Mouse (Mus musculus): ENCODE results near the gene Krt12. TPM values are rescaled to one million over a fixed set of nuclear protein-coding genes. Genes with fewer than 3 reads are reported as not detected.

Gene Krt12
- polyA plus RNA-seq, 1 experiment, result 0.06 TPM

DNA sequence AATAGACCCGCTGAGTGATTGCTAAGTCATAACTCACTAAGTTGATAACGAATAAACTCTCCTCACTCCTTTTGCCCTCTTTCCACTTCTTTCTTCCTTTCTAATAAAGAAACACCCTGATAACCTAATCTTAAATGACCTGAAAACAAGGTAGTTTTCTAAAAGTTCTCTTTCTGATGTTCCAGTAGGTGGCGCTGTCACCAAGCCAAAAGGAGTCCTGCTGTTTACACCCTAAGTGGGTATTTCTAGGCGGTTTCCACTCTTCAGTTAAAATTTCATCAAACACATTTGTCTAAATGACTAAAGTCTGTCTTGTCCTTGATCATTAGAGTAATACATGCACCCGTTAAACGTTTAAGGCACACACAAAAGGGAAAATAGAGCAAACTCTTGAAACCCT lies 8.8 kb downstream of the Krt12 start:
- no peak overlapping the region for H3K4me3 ChIP-seq (replicated peaks; ENCODE audit: extremely low read depth, low read depth, low read length)
- TF ChIP-seq POLR2A (IDR thresholded peaks at IDR 0.05; ENCODE audit: borderline replicate concordance, extremely low read depth, low read depth, low read length) (no peak), CTCF (IDR thresholded peaks at IDR 0.05; ENCODE audit: insufficient read depth, low read length) (no peak)
- H3K4me1 ChIP-seq (ENCODE audit: control insufficient read depth, insufficient read depth, low read length), result no peaks in the 10 kb centered on the region
- whole genome bisulfite sequencing, result 17% methylated on average over 6 of the region's 6 CpGs
- DNase-seq, result peak; percentile 10

DNA sequence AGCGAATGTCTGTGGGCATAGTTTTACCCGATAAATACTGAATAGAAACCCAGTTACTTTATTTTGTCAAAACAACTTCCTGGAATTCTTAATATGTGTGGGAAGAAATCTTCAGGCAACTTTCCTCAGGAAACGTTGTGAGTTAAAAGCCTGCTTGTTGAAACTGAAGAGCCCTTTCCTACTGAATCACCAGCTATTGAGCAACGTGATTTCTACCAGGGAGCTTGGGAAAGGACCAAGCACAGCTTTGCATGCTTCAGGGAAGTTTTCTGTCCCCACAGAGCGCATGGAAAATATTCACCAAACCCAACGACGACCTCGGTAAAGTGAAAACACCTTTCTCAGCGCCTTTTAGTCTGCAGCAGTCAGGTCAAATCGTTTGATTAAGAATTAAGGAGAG lies 15.9 kb downstream of the Krt12 start:
- TF ChIP-seq POLR2A (IDR thresholded peaks at IDR 0.05; ENCODE audit: borderline replicate concordance, extremely low read depth, low read depth, low read length) (no peak), CTCF (IDR thresholded peaks at IDR 0.05; ENCODE audit: insufficient read depth, low read length) (no peak)
- no peak for DNase-seq
- Histone ChIP-seq H3K4me1 (ENCODE audit: control insufficient read depth, insufficient read depth, low read length) (no peaks in the 10 kb centered on the region), H3K4me3 (replicated peaks; ENCODE audit: extremely low read depth, low read depth, low read length) (no peak overlapping the region)
- 49% methylated on average over 10 of the region's 10 CpGs for WGBS

DNA sequence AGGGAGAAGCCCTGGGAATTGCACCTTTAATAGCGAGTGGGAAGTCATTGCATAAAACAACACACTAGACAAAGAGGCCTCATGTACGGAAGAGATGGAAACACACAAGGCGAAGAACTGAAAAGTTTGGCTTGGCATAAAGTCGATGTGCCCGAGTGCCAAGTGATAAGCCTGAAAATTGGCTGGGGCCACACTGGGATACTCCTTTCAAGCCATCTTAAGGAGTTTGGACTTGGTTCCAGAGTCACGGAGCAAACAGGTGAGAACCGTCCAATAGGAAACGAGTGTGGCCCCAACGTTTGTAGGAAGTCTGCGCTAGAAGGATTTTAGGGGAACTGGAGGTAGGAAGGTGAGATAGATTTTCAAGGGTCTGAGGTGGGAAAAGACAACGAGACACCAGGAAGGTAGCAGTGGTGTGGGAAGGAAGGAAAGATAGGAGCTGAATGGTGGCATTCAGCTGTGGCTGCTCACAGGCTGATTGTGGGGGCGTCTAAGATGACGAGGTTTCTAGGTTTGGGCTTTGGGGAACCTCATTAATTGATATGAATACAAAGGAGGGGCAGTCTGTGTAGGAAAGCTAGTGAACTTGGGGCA lies 22.0 kb downstream of the Krt12 start:
- Histone ChIP-seq H3K4me3 (replicated peaks; ENCODE audit: extremely low read depth, low read depth, low read length) (no peak overlapping the region), H3K4me1 (ENCODE audit: control insufficient read depth, insufficient read depth, low read length) (no peaks in the 10 kb centered on the region)
- TF ChIP-seq POLR2A (IDR thresholded peaks at IDR 0.05; ENCODE audit: borderline replicate concordance, extremely low read depth, low read depth, low read length) (no peak), CTCF (IDR thresholded peaks at IDR 0.05; ENCODE audit: insufficient read depth, low read length) (no peak)
- no peak for DNase-seq
- 79% methylated on average over 13 of the region's 13 CpGs for WGBS

DNA sequence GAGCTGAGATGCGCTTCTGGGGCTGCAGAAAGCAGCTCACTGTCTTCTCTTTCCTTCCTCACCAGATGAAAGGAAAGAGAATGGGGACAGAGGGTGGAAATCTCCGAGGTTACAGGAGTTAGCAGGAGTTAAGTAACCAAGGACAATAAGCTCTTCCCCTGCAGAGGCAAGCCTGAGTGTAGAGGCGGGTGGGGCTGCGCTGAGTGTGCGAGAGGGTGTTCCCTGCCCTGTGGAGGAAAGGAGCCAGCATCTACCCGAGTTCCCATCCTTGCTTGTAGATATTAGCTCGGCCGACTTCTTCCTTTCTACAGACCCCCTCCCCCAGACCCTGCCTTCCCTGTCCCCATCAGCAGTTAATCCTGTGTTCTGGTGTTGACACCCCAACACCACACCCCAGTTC lies 23.2 kb downstream of the Krt12 start:
- TF ChIP-seq POLR2A (IDR thresholded peaks at IDR 0.05; ENCODE audit: borderline replicate concordance, extremely low read depth, low read depth, low read length), result no peak
- no peak for TF ChIP-seq CTCF (IDR thresholded peaks at IDR 0.05; ENCODE audit: insufficient read depth, low read length)
- no peak overlapping the region for H3K4me3 ChIP-seq (replicated peaks; ENCODE audit: extremely low read depth, low read depth, low read length)
- no peak for DNase-seq
- no peaks in the 10 kb centered on the region for H3K4me1 ChIP-seq (ENCODE audit: control insufficient read depth, insufficient read depth, low read length)
- WGBS, result 55% methylated on average over 8 of the region's 8 CpGs

DNA sequence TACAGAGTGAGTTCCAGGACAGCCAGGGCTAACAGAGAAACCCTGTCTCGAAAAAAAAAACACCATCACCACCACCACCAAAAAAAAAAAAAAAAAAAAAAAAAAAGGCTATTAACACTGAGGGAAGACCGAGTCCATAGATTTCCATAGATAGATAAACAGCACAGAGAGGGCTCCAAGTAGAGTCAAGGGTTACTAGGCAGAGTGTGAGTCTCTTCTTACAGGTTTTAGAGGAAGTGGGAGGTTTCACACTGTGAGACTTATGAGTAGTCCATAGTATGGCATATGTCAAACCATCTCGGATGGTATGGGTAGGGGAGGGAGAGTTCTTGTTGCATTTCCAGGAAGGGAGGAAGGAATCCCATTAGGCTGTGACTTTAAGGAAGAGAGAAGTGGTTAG lies 24.0 kb downstream of the Krt12 start:
- TF ChIP-seq POLR2A (IDR thresholded peaks at IDR 0.05; ENCODE audit: borderline replicate concordance, extremely low read depth, low read depth, low read length) (no peak), CTCF (IDR thresholded peaks at IDR 0.05; ENCODE audit: insufficient read depth, low read length) (no peak)
- H3K4me1 ChIP-seq (ENCODE audit: control insufficient read depth, insufficient read depth, low read length), result no peaks in the 10 kb centered on the region
- WGBS, result 68% methylated on average over 3 of the region's 3 CpGs
- no peak for DNase-seq
- H3K4me3 ChIP-seq (replicated peaks; ENCODE audit: extremely low read depth, low read depth, low read length), result no peak overlapping the region

DNA sequence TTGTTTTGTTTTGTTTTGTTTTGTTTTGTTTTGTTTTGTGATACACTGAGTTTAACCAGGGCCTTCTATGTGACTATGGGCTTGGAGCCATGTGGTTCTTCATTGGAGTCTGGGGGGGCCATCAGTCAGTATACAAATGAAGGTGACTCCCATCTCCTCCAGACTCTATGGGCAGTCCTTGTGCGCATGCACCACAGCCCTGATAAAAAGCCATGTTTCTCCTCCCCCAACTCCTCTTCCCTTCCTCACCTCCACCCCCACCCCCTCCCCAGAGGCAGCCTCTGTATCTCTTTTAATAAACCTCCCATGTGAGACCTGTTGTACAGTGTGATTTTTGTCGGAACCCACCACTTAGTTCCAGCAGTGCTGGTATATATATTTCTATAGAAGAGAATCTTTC lies 25.4 kb downstream of the Krt12 start:
- no peaks in the 10 kb centered on the region for H3K4me1 ChIP-seq (ENCODE audit: control insufficient read depth, insufficient read depth, low read length)
- no peak overlapping the region for H3K4me3 ChIP-seq (replicated peaks; ENCODE audit: extremely low read depth, low read depth, low read length)
- TF ChIP-seq CTCF (IDR thresholded peaks at IDR 0.05; ENCODE audit: insufficient read depth, low read length), result no peak
- TF ChIP-seq POLR2A (IDR thresholded peaks at IDR 0.05; ENCODE audit: borderline replicate concordance, extremely low read depth, low read depth, low read length), result no peak
- DNase-seq, result no peak
- WGBS, result 75% methylated on average over 2 of the region's 2 CpGs

DNA sequence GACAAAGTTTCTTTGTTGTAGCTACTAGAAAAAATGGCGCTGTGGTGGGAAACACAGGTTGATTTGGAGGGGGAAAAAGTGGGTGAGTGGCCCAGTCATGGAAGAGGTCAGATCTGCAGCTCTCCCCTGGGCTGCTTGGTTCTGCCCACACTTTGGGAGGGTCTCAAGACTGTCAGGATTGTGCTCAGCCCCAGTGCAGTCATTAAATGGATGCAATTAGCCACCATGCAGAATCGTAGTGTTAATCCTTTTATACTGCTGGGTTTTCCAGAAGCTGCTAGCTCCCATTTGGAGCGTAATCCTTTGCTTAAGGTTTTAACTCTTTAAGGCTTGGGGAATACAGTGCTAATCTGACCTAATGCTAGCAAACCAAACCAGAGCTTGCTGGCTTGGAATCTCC lies 26.0 kb downstream of the Krt12 start:
- TF ChIP-seq POLR2A (IDR thresholded peaks at IDR 0.05; ENCODE audit: borderline replicate concordance, extremely low read depth, low read depth, low read length), result no peak
- no peak overlapping the region for H3K4me3 ChIP-seq (replicated peaks; ENCODE audit: extremely low read depth, low read depth, low read length)
- 47% methylated on average over 3 of the region's 3 CpGs for WGBS
- H3K4me1 ChIP-seq (ENCODE audit: control insufficient read depth, insufficient read depth, low read length), result no peaks in the 10 kb centered on the region
- DNase-seq, result no peak

DNA sequence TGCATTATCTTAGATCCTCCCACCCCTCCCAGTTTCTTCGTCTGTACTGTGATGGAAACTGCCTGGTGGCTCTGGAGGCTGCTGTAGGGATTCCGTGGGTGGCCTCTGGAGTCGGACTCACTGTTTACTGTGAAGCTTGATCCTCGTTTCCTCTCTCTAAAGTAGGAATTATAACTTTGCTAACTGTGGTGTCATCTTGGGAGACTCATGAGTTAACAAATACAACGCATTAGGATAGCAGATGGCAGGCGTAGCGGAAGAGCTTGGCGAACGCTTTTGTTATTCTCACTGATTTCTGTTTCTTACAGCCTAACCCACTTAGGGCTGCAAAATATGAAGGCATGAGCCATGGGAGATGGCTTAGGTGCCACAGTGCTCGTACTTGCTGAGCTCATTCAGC lies 29.6 kb downstream of the Krt12 start:
- no peak for TF ChIP-seq POLR2A (IDR thresholded peaks at IDR 0.05; ENCODE audit: borderline replicate concordance, extremely low read depth, low read depth, low read length)
- TF ChIP-seq CTCF (IDR thresholded peaks at IDR 0.05; ENCODE audit: insufficient read depth, low read length), result no peak
- Histone ChIP-seq H3K4me3 (replicated peaks; ENCODE audit: extremely low read depth, low read depth, low read length) (no peak overlapping the region), H3K4me1 (ENCODE audit: control insufficient read depth, insufficient read depth, low read length) (no peaks in the 10 kb centered on the region)
- WGBS, result 68% methylated on average over 10 of the region's 10 CpGs
- no peak for DNase-seq

DNA sequence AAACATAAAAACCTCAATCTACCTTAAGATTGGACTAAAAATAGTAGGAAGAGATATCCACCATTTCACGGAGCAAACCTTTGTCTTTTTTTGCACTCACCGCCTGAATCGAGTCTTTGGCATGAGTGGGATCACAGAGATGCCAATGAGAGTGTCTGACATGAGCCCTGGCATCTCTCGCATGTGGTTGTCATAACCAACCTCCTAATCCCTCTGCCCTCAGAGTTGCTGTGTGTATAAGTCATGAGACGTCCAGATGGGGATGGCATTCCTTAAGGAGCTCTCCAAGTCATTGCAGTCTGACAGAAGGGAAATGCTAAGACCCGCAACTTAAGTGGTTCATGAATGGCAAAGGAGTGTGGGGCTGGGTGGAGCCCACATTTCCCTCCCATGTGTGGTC lies 30.7 kb downstream of the Krt12 start:
- no peak for TF ChIP-seq CTCF (IDR thresholded peaks at IDR 0.05; ENCODE audit: insufficient read depth, low read length)
- TF ChIP-seq POLR2A (IDR thresholded peaks at IDR 0.05; ENCODE audit: borderline replicate concordance, extremely low read depth, low read depth, low read length), result no peak
- H3K4me1 ChIP-seq (ENCODE audit: control insufficient read depth, insufficient read depth, low read length), result no peaks in the 10 kb centered on the region
- H3K4me3 ChIP-seq (replicated peaks; ENCODE audit: extremely low read depth, low read depth, low read length), result no peak overlapping the region
- WGBS, result 76% methylated on average over 6 of the region's 6 CpGs
- no peak for DNase-seq

DNA sequence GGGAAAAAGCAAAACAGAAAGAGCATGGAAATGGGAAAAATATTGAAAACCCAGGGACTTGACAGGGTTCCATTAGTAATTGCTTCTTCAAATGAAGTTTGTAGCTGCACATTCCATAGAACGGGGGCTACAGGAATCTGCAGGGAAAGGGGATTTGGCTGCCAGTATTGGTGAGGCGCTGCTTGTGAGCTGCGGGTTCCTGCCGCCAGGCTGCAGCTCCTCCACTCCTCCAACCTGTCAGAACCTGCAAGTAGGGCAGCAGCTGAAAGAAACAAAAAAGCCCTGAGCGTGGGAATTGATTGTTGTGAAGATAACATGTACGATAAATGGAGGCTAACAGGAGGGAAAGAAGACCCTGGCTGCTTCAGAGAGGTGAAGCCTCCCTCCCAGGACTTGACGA lies 31.2 kb downstream of the Krt12 start:
- no peaks in the 10 kb centered on the region for H3K4me1 ChIP-seq (ENCODE audit: control insufficient read depth, insufficient read depth, low read length)
- DNase-seq, result no peak
- WGBS, result 66% methylated on average over 7 of the region's 7 CpGs
- TF ChIP-seq CTCF (IDR thresholded peaks at IDR 0.05; ENCODE audit: insufficient read depth, low read length) (no peak), POLR2A (IDR thresholded peaks at IDR 0.05; ENCODE audit: borderline replicate concordance, extremely low read depth, low read depth, low read length) (no peak)
- no peak overlapping the region for H3K4me3 ChIP-seq (replicated peaks; ENCODE audit: extremely low read depth, low read depth, low read length)

Data from lung, adult 2 months (tissue).